Mouse (Mus musculus): ENCODE measurements around the gene Blmh. TPM values are rescaled to one million over a fixed set of nuclear protein-coding genes. Genes with fewer than 3 reads are reported as not detected.
"Not testable (repeated sequence)": the region's sequence is repeated elsewhere in the genome, so short reads cannot be mapped to it uniquely, and the experiment has no call there.

Blmh gene
- polyA plus RNA-seq, 1 experiment from 2014 or later: 151 TPM

GRCm38 (mm10) chr11:76899758-76900738 lies 24.6 kb upstream of the Blmh start:
- no peak overlapping the region for H3K4me2 ChIP-seq
- H3K9me3 ChIP-seq: no peaks in the 10 kb centered on the region
- H3K9ac ChIP-seq: no peak overlapping the region
- no peaks in the 10 kb centered on the region for H3K27me3 ChIP-seq (replicated peaks)
- no peak overlapping the region for H3K27ac ChIP-seq
- H3K4me1 ChIP-seq: no peaks in the 10 kb centered on the region
- 65% methylated on average over 5 of the region's 5 CpGs for WGBS
- no peaks in the 10 kb centered on the region for H3K36me3 ChIP-seq (replicated peaks)
- no peak overlapping the region for H3K4me3 ChIP-seq
- ATAC-seq (replicated peaks): no peak

DNA sequence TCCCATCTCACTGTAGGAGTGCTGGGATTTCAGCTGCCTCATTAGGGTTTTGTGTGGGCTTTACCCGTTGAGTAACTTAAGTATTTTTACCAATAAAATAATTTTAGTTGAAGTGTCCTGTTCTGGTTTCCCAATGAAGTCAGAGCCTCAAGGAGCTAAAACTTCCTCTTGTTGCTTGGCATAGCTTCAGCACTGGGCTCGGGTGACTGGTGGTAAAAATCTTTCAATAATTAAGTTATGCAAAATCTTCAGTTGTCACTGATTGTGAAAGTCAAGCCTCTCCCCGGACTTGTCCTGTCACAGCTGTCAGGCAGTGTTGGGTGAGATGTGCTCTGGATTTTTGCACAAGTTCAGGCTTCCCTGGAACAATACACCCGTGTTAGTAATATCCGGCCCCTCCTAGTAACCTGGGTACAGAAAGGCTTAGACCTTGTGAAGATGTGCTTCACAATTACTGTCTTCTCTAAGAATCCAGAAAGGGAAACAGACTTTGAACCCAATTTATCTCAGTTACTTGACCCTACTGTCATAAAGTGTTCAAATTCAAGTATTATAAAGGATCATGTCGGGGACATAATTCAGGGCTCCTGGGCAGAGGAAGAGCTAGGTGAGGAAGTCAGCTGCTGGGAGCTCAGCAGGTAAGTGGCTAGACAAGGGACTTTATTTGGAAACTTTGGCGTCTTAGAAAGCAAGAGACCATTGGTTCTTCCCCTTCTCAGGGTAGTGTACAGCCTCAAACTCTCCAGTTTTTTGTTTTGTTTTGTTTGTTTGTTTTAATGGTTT lies 22.8 kb upstream of the Blmh start, which contains the start of gene Tmigd1:
TSS of gene Tmigd1 (plus strand) at position 581 of the 783 bp plus-strand sequence.
- ATAC-seq (replicated peaks): no peak
- Histone ChIP-seq H3K9me3 (no peaks in the 10 kb centered on the region), H3K4me1 (no peaks in the 10 kb centered on the region), H3K4me2 (no peak within 1 kb of the TSS), H3K9ac (no peak within 1 kb of the TSS), H3K27me3 (replicated peaks) (no peaks in the 10 kb centered on the region), H3K36me3 (replicated peaks) (no peaks in the 10 kb centered on the region), H3K27ac (no peak within 1 kb of the TSS), H3K4me3 (no peak within 1 kb of the TSS)
- whole genome bisulfite sequencing: 75% methylated on average over 7 of the region's 7 CpGs

- Histone ChIP-seq H3K27me3 (replicated peaks) (no peaks in the 10 kb centered on the region), H3K4me3 (no peak overlapping the region), H3K36me3 (replicated peaks) (no peaks in the 10 kb centered on the region), H3K27ac (no peak overlapping the region), H3K9me3 (no peaks in the 10 kb centered on the region), H3K4me2 (no peak overlapping the region), H3K4me1 (no peaks in the 10 kb centered on the region), H3K9ac (no peak overlapping the region)
- ATAC-seq (replicated peaks): no peak
- WGBS: 90% methylated on average over 2 of the region's 2 CpGs
Observed at GRCm38 (mm10) chr11:76904340-76904739, 20.3 kb upstream of the Blmh start.

- 90% methylated on average over 7 of the region's 7 CpGs for WGBS
- H3K9me3 ChIP-seq: no peaks in the 10 kb centered on the region
Observed at GRCm38 (mm10) chr11:76908651-76909050, 16.0 kb upstream of the Blmh start.

GRCm38 (mm10) chr11:76911325-76912054 lies 13.1 kb upstream of the Blmh start:
- 34% methylated on average over 3 of the region's 3 CpGs for WGBS

More at GRCm38 (mm10) chr11:76908651-76909050, 16.0 kb upstream of the Blmh start:
- H3K27me3 ChIP-seq (replicated peaks): no peaks in the 10 kb centered on the region
- H3K4me3 ChIP-seq: no peak overlapping the region
- H3K9ac ChIP-seq: no peak overlapping the region
- no peak overlapping the region for H3K27ac ChIP-seq
- H3K4me1 ChIP-seq: peaks cover 3% of the 10 kb centered on the region; the same call in 1 of the 2 replicates
- no peak for ATAC-seq (replicated peaks)
- H3K4me2 ChIP-seq: no peak overlapping the region
- H3K36me3 ChIP-seq (replicated peaks): no peaks in the 10 kb centered on the region

DNA sequence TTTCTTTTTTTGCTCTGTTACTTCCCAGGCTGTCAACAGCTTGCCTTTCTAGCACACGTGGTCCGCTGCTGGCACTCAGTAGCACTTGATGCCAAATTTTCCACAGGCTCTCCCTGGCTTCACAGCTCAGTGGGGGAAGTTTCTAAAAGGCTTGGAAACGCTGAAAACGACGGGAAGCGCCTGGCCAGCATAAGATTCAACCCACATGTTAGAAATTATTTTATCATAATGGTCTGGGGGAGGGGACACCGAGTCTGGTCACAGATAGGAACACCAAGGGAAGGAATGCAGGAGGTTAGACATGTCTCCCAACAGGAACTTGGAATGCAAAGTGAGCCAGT lies 12.6 kb upstream of the Blmh start:
- Histone ChIP-seq H3K4me3 (no peak overlapping the region), H3K36me3 (replicated peaks) (no peaks in the 10 kb centered on the region), H3K4me1 (peaks cover 5% of the 10 kb centered on the region; the same call in 1 of the 2 replicates), H3K9me3 (no peaks in the 10 kb centered on the region), H3K27ac (no peak overlapping the region), H3K9ac (no peak overlapping the region), H3K27me3 (replicated peaks) (no peaks in the 10 kb centered on the region), H3K4me2 (no peak overlapping the region)
- WGBS: 52% methylated on average over 7 of the region's 7 CpGs
- no peak for ATAC-seq (replicated peaks)

More at GRCm38 (mm10) chr11:76911325-76912054, 13.1 kb upstream of the Blmh start:
- Histone ChIP-seq H3K9ac (no peak overlapping the region), H3K4me1 (peaks cover 3% of the 10 kb centered on the region; the same call in 1 of the 2 replicates), H3K27ac (no peak overlapping the region), H3K36me3 (replicated peaks) (no peaks in the 10 kb centered on the region), H3K4me3 (no peak overlapping the region), H3K27me3 (replicated peaks) (no peaks in the 10 kb centered on the region), H3K9me3 (no peaks in the 10 kb centered on the region), H3K4me2 (no peak overlapping the region)
- ATAC-seq (replicated peaks): no peak

- Histone ChIP-seq H3K27me3 (replicated peaks) (no peaks in the 10 kb centered on the region), H3K9ac (no peak overlapping the region), H3K36me3 (replicated peaks) (no peaks in the 10 kb centered on the region), H3K4me3 (no peak overlapping the region), H3K9me3 (no peaks in the 10 kb centered on the region), H3K27ac (no peak overlapping the region), H3K4me2 (no peak overlapping the region), H3K4me1 (peaks cover 7% of the 10 kb centered on the region; the same call in 1 of the 2 replicates)
- no peak for ATAC-seq (replicated peaks)
- 72% methylated on average over 7 of the region's 7 CpGs for WGBS
Observed at GRCm38 (mm10) chr11:76914366-76914765, 10.2 kb upstream of the Blmh start.

DNA sequence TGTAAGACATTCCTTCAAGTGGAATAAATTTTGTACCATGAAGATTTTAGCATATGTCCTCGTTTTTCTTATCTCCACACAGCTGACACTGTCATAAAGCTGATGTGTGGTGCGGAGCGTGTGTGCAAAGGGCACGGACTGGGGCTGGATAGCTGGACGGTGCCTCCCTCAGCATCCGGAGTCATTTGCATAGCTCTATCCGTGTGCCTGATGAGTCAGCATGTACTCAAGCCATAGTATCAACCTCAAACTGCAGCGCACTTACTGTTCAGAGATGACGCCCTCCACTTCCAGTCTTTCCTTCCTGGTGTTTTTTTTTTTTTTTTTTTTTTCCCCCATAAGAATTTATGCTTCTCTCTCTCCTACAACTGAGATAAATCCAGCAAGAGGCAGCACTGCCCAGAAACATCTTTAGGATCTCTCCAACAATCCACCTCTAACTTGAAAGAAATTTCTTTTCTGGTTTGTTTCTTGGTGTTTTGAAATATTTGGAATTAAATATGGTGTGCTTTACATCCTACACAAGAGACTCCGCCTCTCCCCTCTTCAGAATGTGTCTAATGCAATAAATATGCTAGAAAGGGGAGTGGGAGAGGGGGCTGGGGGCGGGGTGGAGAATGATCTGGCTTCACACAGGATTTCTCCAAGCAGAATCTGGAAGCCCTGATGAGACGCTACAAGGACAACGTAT lies 7.9 kb upstream of the Blmh start:
- Histone ChIP-seq H3K27ac (no peak overlapping the region), H3K4me2 (no peak overlapping the region; the same call in 1 of the 2 replicates), H3K9ac (no peak overlapping the region), H3K4me1 (0 out of 2 replicates have a peak, but pooled peaks cover 4% of the 10 kb centered on the region), H3K36me3 (replicated peaks) (no peaks in the 10 kb centered on the region), H3K4me3 (no peak overlapping the region), H3K27me3 (replicated peaks) (no peaks in the 10 kb centered on the region), H3K9me3 (no peaks in the 10 kb centered on the region)
- ATAC-seq (replicated peaks): no peak
- 40% methylated on average over 13 of the region's 13 CpGs for WGBS

DNA sequence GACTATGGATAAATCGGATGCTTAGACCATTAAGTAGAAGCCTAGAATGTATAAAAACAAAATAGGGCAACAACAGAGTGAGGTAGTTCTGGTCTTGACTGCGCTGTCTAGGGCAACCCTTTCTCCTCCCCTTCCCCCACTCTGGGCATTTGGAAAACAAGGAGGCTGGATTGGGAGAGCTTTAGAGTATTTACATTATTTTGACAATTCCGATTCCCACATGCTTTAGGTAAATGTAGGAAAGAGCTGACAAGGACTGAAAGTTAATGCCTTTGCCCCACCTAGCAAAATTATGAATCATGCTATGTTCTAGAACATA lies 7.4 kb upstream of the Blmh start:
- ATAC-seq (replicated peaks): no peak
- no peaks in the 10 kb centered on the region for H3K36me3 ChIP-seq (replicated peaks)
- no peak overlapping the region for H3K4me3 ChIP-seq
- H3K27me3 ChIP-seq (replicated peaks): no peaks in the 10 kb centered on the region
- 43% methylated on average over 3 of the region's 3 CpGs for WGBS
- H3K9me3 ChIP-seq: no peaks in the 10 kb centered on the region
- H3K27ac ChIP-seq: no peak overlapping the region
- no peak overlapping the region for H3K9ac ChIP-seq
- H3K4me2 ChIP-seq: no peak overlapping the region; the same call in 1 of the 2 replicates
- 0 out of 2 replicates have a peak, but pooled peaks cover 4% of the 10 kb centered on the region for H3K4me1 ChIP-seq

- H3K27ac ChIP-seq: no peak overlapping the region
- 71% methylated on average over 1 of the region's 1 CpGs for WGBS
- H3K4me2 ChIP-seq: no peak overlapping the region
- H3K9me3 ChIP-seq: no peaks in the 10 kb centered on the region
- H3K9ac ChIP-seq: no peak overlapping the region
- ATAC-seq (replicated peaks): no peak
- 0 out of 2 replicates have a peak, but pooled peaks cover 4% of the 10 kb centered on the region for H3K4me1 ChIP-seq
- no peaks in the 10 kb centered on the region for H3K36me3 ChIP-seq (replicated peaks)
- no peaks in the 10 kb centered on the region for H3K27me3 ChIP-seq (replicated peaks)
- H3K4me3 ChIP-seq: no peak overlapping the region
Observed at GRCm38 (mm10) chr11:76920607-76921006, 4.0 kb upstream of the Blmh start.

DNA sequence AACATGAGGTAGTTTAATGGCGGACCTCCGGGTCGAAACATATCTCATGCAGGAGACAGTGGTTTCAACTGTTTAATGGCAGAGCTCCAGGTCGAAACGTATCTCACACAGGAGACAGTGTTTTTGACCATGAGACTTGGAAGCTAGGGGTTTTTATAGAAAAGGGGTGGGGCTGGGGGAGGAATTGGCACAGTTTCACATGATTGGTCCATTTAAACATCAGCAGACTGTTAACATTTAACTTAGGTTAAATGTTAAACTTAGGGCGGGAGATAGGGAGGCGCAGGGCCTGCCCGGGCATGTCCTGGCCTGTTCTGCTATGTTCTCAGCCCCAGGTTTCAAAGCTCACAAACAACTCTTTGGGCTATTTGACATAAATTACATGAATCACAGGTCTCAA lies 4.0 kb downstream of the Blmh start:
- H3K4me3 ChIP-seq; H3K9ac ChIP-seq; H3K4me2 ChIP-seq; H3K9me3 ChIP-seq; ATAC-seq (replicated peaks); H3K36me3 ChIP-seq (replicated peaks); H3K27me3 ChIP-seq (replicated peaks); H3K27ac ChIP-seq; H3K4me1 ChIP-seq: not testable (repeated sequence)
- WGBS: 96% methylated on average over 8 of the region's 8 CpGs
